Mouse (Mus musculus): ENCODE results near the gene Aurkb. TPM values are rescaled to one million over a fixed set of nuclear protein-coding genes. Genes with fewer than 3 reads are reported as not detected.

Aurkb gene
- polyA plus RNA-seq, 1 experiment from 2014 or later: 78.4 TPM

- under 1% methylated on average over 64 of the region's 64 CpGs for WGBS
- H3K27me3 ChIP-seq (replicated peaks): no peaks in the 10 kb centered on the region
- peak; percentile 85 for ATAC-seq (ENCODE audit: extremely low read depth, insufficient number of reproducible peaks, low FRiP score, low TSS enrichment)
- H3K4me2 ChIP-seq: peak within 1 kb of the TSS; percentile 92
- peaks cover 32% of the 10 kb centered on the region for H3K4me1 ChIP-seq
- 0 out of 2 replicates have a peak, but pooled peaks cover 2% of the 10 kb centered on the region for H3K36me3 ChIP-seq
- H3K4me3 ChIP-seq: peak within 1 kb of the TSS; percentile 90
- H3K9me3 ChIP-seq: no peaks in the 10 kb centered on the region
- peak within 1 kb of the TSS; percentile 90 for H3K9ac ChIP-seq
- peak within 1 kb of the TSS; percentile 96 for H3K27ac ChIP-seq (replicated peaks)
Measured at GRCm38 (mm10) chr11:69059357-69059974, 14.0 kb downstream of the Aurkb start, which contains the start of gene Borcs6. Gene Borcs6, plus strand, starts transcription at chr11:69059717.

- peak; percentile 11; the same call in 1 of the 2 replicates for ATAC-seq (ENCODE audit: extremely low read depth, insufficient number of reproducible peaks, low FRiP score, low TSS enrichment)
Measured at GRCm38 (mm10) chr11:69059975-69060411, 14.5 kb downstream of the Aurkb start.

GRCm38 (mm10) chr11:69060448-69061254, 15.2 kb downstream of the Aurkb start:
- Histone ChIP-seq H3K36me3 (no peaks in the 10 kb centered on the region), H3K4me3 (peak overlapping the region; percentile 90), H3K9me3 (no peaks in the 10 kb centered on the region), H3K27me3 (replicated peaks) (no peaks in the 10 kb centered on the region), H3K4me2 (peak overlapping the region; percentile 92), H3K27ac (replicated peaks) (peak overlapping the region; percentile 96), H3K9ac (peak overlapping the region; percentile 90), H3K4me1 (peaks cover 35% of the 10 kb centered on the region)
- no peak; the same call in 1 of the 2 replicates for ATAC-seq (ENCODE audit: extremely low read depth, insufficient number of reproducible peaks, low FRiP score, low TSS enrichment)
- WGBS: 2% methylated on average over 40 of the region's 40 CpGs

More at GRCm38 (mm10) chr11:69059975-69060411, 14.5 kb downstream of the Aurkb start:
- WGBS: 0% methylated on average over 49 of the region's 49 CpGs
- Histone ChIP-seq H3K27ac (replicated peaks) (peak overlapping the region; percentile 96), H3K4me1 (peaks cover 35% of the 10 kb centered on the region), H3K9me3 (no peaks in the 10 kb centered on the region), H3K4me2 (peak overlapping the region; percentile 92), H3K36me3 (no peaks in the 10 kb centered on the region), H3K27me3 (replicated peaks) (no peaks in the 10 kb centered on the region), H3K4me3 (peak overlapping the region; percentile 90), H3K9ac (peak overlapping the region; percentile 90)

GRCm38 (mm10) chr11:69061255-69061912, 15.9 kb downstream of the Aurkb start:
- ATAC-seq (ENCODE audit: extremely low read depth, insufficient number of reproducible peaks, low FRiP score, low TSS enrichment): no peak
- Histone ChIP-seq H3K4me3 (peak overlapping the region; percentile 90), H3K9me3 (no peaks in the 10 kb centered on the region), H3K4me2 (peak overlapping the region; percentile 92), H3K4me1 (peaks cover 41% of the 10 kb centered on the region), H3K36me3 (no peaks in the 10 kb centered on the region), H3K9ac (peak overlapping the region; percentile 90), H3K27me3 (replicated peaks) (no peaks in the 10 kb centered on the region), H3K27ac (replicated peaks) (peak overlapping the region; percentile 96)
- 11% methylated on average over 17 of the region's 17 CpGs for WGBS

- Histone ChIP-seq H3K27me3 (replicated peaks) (no peaks in the 10 kb centered on the region), H3K9me3 (no peaks in the 10 kb centered on the region), H3K4me2 (peak overlapping the region; percentile 92), H3K36me3 (no peaks in the 10 kb centered on the region), H3K9ac (peak overlapping the region; percentile 71; the same call in 1 of the 2 replicates), H3K4me1 (peaks cover 49% of the 10 kb centered on the region), H3K4me3 (peak overlapping the region; percentile 90), H3K27ac (replicated peaks) (peak overlapping the region; percentile 87)
- no peak for ATAC-seq (ENCODE audit: extremely low read depth, insufficient number of reproducible peaks, low FRiP score, low TSS enrichment)
- 1% methylated on average over 17 of the region's 17 CpGs for WGBS
Measured at GRCm38 (mm10) chr11:69062194-69062760, 16.8 kb downstream of the Aurkb start.

- H3K36me3 ChIP-seq: no peaks in the 10 kb centered on the region
- peak overlapping the region; percentile 83 for H3K9ac ChIP-seq
- peak; percentile 27 for ATAC-seq (ENCODE audit: extremely low read depth, insufficient number of reproducible peaks, low FRiP score, low TSS enrichment)
- under 1% methylated on average over 19 of the region's 19 CpGs for WGBS
- H3K4me3 ChIP-seq: peak overlapping the region; percentile 79
- peak overlapping the region; percentile 92 for H3K4me2 ChIP-seq
- no peaks in the 10 kb centered on the region for H3K27me3 ChIP-seq (replicated peaks)
- H3K27ac ChIP-seq (replicated peaks): peak overlapping the region; percentile 87
- H3K4me1 ChIP-seq: peaks cover 53% of the 10 kb centered on the region
- no peaks in the 10 kb centered on the region for H3K9me3 ChIP-seq
Measured at GRCm38 (mm10) chr11:69062761-69063224, 17.3 kb downstream of the Aurkb start.

GRCm38 (mm10) chr11:69063413-69064201, 18.2 kb downstream of the Aurkb start:
- Histone ChIP-seq H3K9me3 (no peaks in the 10 kb centered on the region), H3K36me3 (no peaks in the 10 kb centered on the region), H3K4me1 (peaks cover 45% of the 10 kb centered on the region), H3K9ac (peak overlapping the region; percentile 92), H3K27me3 (replicated peaks) (no peaks in the 10 kb centered on the region), H3K4me2 (peak overlapping the region; percentile 92), H3K27ac (replicated peaks) (peak overlapping the region; percentile 89), H3K4me3 (peak overlapping the region; percentile 79)
- ATAC-seq (ENCODE audit: extremely low read depth, insufficient number of reproducible peaks, low FRiP score, low TSS enrichment): no peak; the same call in 1 of the 2 replicates
- WGBS: under 1% methylated on average over 31 of the region's 31 CpGs

- Histone ChIP-seq H3K9ac (peak overlapping the region; percentile 92), H3K36me3 (no peaks in the 10 kb centered on the region), H3K4me2 (peak overlapping the region; percentile 92), H3K9me3 (no peaks in the 10 kb centered on the region), H3K4me3 (peak overlapping the region; percentile 79), H3K4me1 (peaks cover 44% of the 10 kb centered on the region), H3K27me3 (replicated peaks) (no peaks in the 10 kb centered on the region), H3K27ac (replicated peaks) (peak overlapping the region; percentile 89)
- WGBS: 66% methylated on average over 9 of the region's 9 CpGs
- no peak for ATAC-seq (ENCODE audit: extremely low read depth, insufficient number of reproducible peaks, low FRiP score, low TSS enrichment)
Measured at GRCm38 (mm10) chr11:69064259-69065133, 19.0 kb downstream of the Aurkb start.

GRCm38 (mm10) chr11:69065394-69065925, 20.0 kb downstream of the Aurkb start:
- Histone ChIP-seq H3K27me3 (replicated peaks) (no peaks in the 10 kb centered on the region), H3K36me3 (no peaks in the 10 kb centered on the region), H3K27ac (replicated peaks) (no peak overlapping the region), H3K9me3 (no peaks in the 10 kb centered on the region), H3K4me1 (peaks cover 49% of the 10 kb centered on the region), H3K9ac (0 out of 2 replicates have a peak overlapping the region, but pooled peaks have one; percentile 81), H3K4me2 (peak overlapping the region; percentile 87), H3K4me3 (peak overlapping the region; percentile 53; the same call in 1 of the 2 replicates)
- no peak for ATAC-seq (ENCODE audit: extremely low read depth, insufficient number of reproducible peaks, low FRiP score, low TSS enrichment)
- WGBS: 61% methylated on average over 3 of the region's 3 CpGs
